In genomic region chr2:32680051-32680451, GRCm38 (mm10) we compare ENCODE assay signal across 8 mouse cellular contexts. TPM values are rescaled to one million over a fixed set of nuclear protein-coding genes. Genes with fewer than 3 reads are reported as not detected.
DNase-seq lines count a peak whose midpoint lies in the region; ATAC-seq lines count a peak whose summit lies in the region.

No protein-coding gene starts in this region.

- no peak for DNase-seq in kidney, adult 18-20 months
- DNase-seq in Muller cell, postnatal 12 days (ENCODE audit: inconsistent ontology term), result peak; percentile 86
- peak; percentile 62 to 74 for DNase-seq in frontal cortex, postnatal 36 days (ENCODE audit: low spot score in 2 of 2)
- peak; percentile 60 for DNase-seq in kidney, postnatal 10 days
- peak; percentile 74 for DNase-seq in testis, postnatal 10 days (ENCODE audit: low spot score)
- DNase-seq in spleen, postnatal 14 days (ENCODE audit: low spot score in 2 of 2), result no peak

- no peak overlapping the region for H3K4me2 ChIP-seq in kidney, embryonic 15.5 days

- no peak for ATAC-seq in kidney, embryonic 15.5 days (replicated peaks; ENCODE audit: low FRiP score)
- no peak for ATAC-seq in activated CD4-positive, CD25-positive, alpha-beta regulatory T cell, adult 4 months

- H3K27me3 ChIP-seq in kidney, embryonic 15.5 days, result no peaks in the 10 kb centered on the region

- H3K4me1 ChIP-seq in kidney, embryonic 15.5 days, result peaks cover 15% of the 10 kb centered on the region

- no peak overlapping the region for H3K9ac ChIP-seq in kidney, embryonic 15.5 days

- 29% methylated on average over 7 of the region's 7 CpGs for WGBS in kidney, embryonic 15.5 days

- peak overlapping the region; percentile 20; the same call in 1 of the 2 replicates for H3K27ac ChIP-seq in kidney, embryonic 15.5 days

- H3K36me3 ChIP-seq in kidney, embryonic 15.5 days, result peaks cover 66% of the 10 kb centered on the region

- no peak overlapping the region for H3K4me3 ChIP-seq in kidney, embryonic 15.5 days (replicated peaks)

- no peaks in the 10 kb centered on the region; the same call in 1 of the 2 replicates for H3K9me3 ChIP-seq in kidney, embryonic 15.5 days (replicated peaks)

RNA-seq across cellular contexts. Expression of gene Fpgs, which starts 23.9 kb away (rescaled TPM):
- 33.7 and 40.3 TPM in 2 replicates for polyA plus RNA-seq in kidney, embryonic 15.5 days (2015; fragmentation: Nextera tagmentation; extraction: Ambion mirVana)
- 1 to 10 TPM; 3.8 to 6.2 TPM for polyA plus RNA-seq in activated CD4-positive, CD25-positive, alpha-beta regulatory T cell, adult 4 months (2017; shearing (Covaris generic))

RNA-seq across cellular contexts. Expression of gene Cdk9, which starts 32.8 kb away (rescaled TPM):
- polyA plus RNA-seq in kidney, embryonic 15.5 days (2015; fragmentation: Nextera tagmentation; extraction: Ambion mirVana), result 108 and 118 TPM in 2 replicates
- polyA plus RNA-seq in activated CD4-positive, CD25-positive, alpha-beta regulatory T cell, adult 4 months (2017; shearing (Covaris generic)), result 10 to 100 TPM; 26.2 to 26.4 TPM

RNA-seq across cellular contexts. Expression of gene Eng, which starts 33.7 kb away (rescaled TPM):
- 71.9 and 82.1 TPM in 2 replicates for polyA plus RNA-seq in kidney, embryonic 15.5 days (2015; fragmentation: Nextera tagmentation; extraction: Ambion mirVana)
- polyA plus RNA-seq in activated CD4-positive, CD25-positive, alpha-beta regulatory T cell, adult 4 months (2017; shearing (Covaris generic)), result not detected

RNA-seq across cellular contexts. Expression of gene Sh2d3c, which starts 40.8 kb away (rescaled TPM):
- 32.5 and 37.2 TPM in 2 replicates for polyA plus RNA-seq in kidney, embryonic 15.5 days (2015; fragmentation: Nextera tagmentation; extraction: Ambion mirVana)
- polyA plus RNA-seq in activated CD4-positive, CD25-positive, alpha-beta regulatory T cell, adult 4 months (2017; shearing (Covaris generic)), result 10 to 100 TPM; 62.2 to 84.6 TPM

RNA-seq across cellular contexts. Expression of gene Ak1, which starts 58.5 kb away (rescaled TPM):
- 32.6 and 34.4 TPM in 2 replicates for polyA plus RNA-seq in kidney, embryonic 15.5 days (2015; fragmentation: Nextera tagmentation; extraction: Ambion mirVana)
- polyA plus RNA-seq in activated CD4-positive, CD25-positive, alpha-beta regulatory T cell, adult 4 months (2017; shearing (Covaris generic)), result under 1 TPM; 0.16 to 0.48 TPM

Comparison
In these comparisons a context has a peak if more than half of its experiments do, and no peak if none do; other contexts are left out.
1. DNase-seq: peak in Muller cell, postnatal 12 days (single experiment), frontal cortex, postnatal 36 days (2 of 2), kidney, postnatal 10 days (single experiment) and testis, postnatal 10 days (single experiment); none in kidney, adult 18-20 months (single experiment) and spleen, postnatal 14 days (0 of 2).
2. RNA of gene Eng, which starts 33.7 kb away (polyA plus RNA-seq): 71.9 to 82.1 TPM in kidney, embryonic 15.5 days; not detected in activated CD4-positive, CD25-positive, alpha-beta regulatory T cell, adult 4 months; every median in the first group is over 10 times any median in the second.